Mouse (Mus musculus) kidney, postnatal 0 days (tissue): ENCODE measurements at regions not wholly inside any gene's neighbourhood (a gene's known extent, or its start where the extent isn't known, plus 50 kb on each side); places are given as distances from the start of the nearest gene placed in this dataset.
A peak's percentile ranks its signal among the peaks of the same experiment; 100 is the strongest.

Experiments used
- ATAC-seq: fragments of 200-750 bp; cut with Nextera tagmentation; replicated peaks from 2 replicates; pipeline ENCODE4 v1.8.0; 2017; ENCODE audit warnings: low read depth, moderate number of reproducible peaks, moderate TSS enrichment, moderate library complexity; ENCODE audit not compliant: low FRiP score
- DNase-seq: peaks from one replicate; pipeline ENCODE4 v3.0.0-alpha.2; 2016; ENCODE audit warnings: low spot score
- H3K27ac ChIP-seq: fragments of 300-500 bp; sonication (generic); 2 replicates; pipeline ENCODE4 v1.5.1; 2014; ENCODE audit warnings: mild to moderate bottlenecking
- H3K27me3 ChIP-seq: fragments of 300-500 bp; sonication (generic); 2 replicates; pipeline ENCODE4 v1.6.1; 2014; ENCODE audit warnings: low read length, mixed read lengths; ENCODE audit not compliant: insufficient read depth
- H3K36me3 ChIP-seq: fragments of 300-500 bp; sonication (generic); 2 replicates; pipeline ENCODE4 v1.6.1; 2014; ENCODE audit warnings: low read length, mixed read lengths; ENCODE audit not compliant: insufficient read depth
- H3K4me1 ChIP-seq: fragments of 300-500 bp; sonication (generic); replicated peaks from 2 replicates; pipeline ENCODE4 v1.6.1; 2014; ENCODE audit warnings: antibody characterized with exemption, low read length, mixed read lengths; ENCODE audit not compliant: insufficient read depth
- H3K4me2 ChIP-seq: fragments of 300-500 bp; sonication (generic); 2 replicates; pipeline ENCODE4 v1.6.1; 2014; ENCODE audit warnings: mild to moderate bottlenecking, low read length, moderate library complexity, mixed read lengths
- H3K4me3 ChIP-seq: fragments of 300-500 bp; sonication (generic); replicated peaks from 2 replicates; pipeline ENCODE4 v1.5.1; 2014; ENCODE audit warnings: low read depth, low read length
- H3K9ac ChIP-seq: fragments of 300-500 bp; sonication (generic); 2 replicates; pipeline ENCODE4 v1.6.1; 2014; ENCODE audit warnings: low read depth, low read length
- H3K9me3 ChIP-seq: fragments of 300-500 bp; sonication (generic); replicated peaks from 2 replicates; pipeline ENCODE4 v1.6.1; 2016; ENCODE audit warnings: low read length, inconsistent platforms, mixed read lengths
- CTCF ChIP-seq: IDR thresholded peaks from 2 replicates; pipeline ENCODE4 v1.5.1; 2016; ENCODE audit warnings: antibody characterized with exemption, low read depth, mild to moderate bottlenecking, moderate library complexity
- WGBS: fragments of 180-500 bp; shearing (Covaris S2); extraction: QIAGEN DNeasy Blood & Tissue Kit; methylation state at CpG from one replicate; pipeline ENCODE4 v1.1.7; 2014; 5-methylcytosine and 5-hydroxymethylcytosine counted together

DNA sequence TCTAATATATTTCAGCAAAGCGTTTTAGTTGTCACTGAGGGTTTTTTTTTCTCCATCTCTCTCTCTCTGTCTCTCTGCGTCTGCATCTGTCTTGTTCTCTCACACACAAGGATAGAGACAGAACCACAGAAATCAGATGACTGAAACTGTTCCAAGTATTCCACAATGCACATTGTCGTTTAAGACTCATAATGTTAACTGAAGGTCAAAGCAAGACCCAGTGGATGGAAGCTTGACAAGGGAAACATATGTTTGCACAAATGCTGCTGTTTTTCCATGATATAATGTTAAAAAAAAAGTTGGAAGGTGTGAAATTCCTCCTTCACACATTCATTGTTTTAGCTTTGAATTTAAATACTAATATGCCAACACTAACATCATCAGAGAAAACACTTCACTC lies 857.3 kb downstream of the Fam181b start:
- 56% methylated on average over 3 of the region's 3 CpGs for whole genome bisulfite sequencing
- Histone ChIP-seq H3K36me3 (no peaks in the 10 kb centered on the region), H3K4me3 (no peak overlapping the region), H3K9me3 (no peaks in the 10 kb centered on the region), H3K4me2 (no peak overlapping the region), H3K4me1 (no peaks in the 10 kb centered on the region), H3K27me3 (no peaks in the 10 kb centered on the region), H3K27ac (no peak overlapping the region), H3K9ac (no peak overlapping the region)
- TF ChIP-seq CTCF, result no peak
- DNase-seq, result no peak
- no peak for ATAC-seq

DNA sequence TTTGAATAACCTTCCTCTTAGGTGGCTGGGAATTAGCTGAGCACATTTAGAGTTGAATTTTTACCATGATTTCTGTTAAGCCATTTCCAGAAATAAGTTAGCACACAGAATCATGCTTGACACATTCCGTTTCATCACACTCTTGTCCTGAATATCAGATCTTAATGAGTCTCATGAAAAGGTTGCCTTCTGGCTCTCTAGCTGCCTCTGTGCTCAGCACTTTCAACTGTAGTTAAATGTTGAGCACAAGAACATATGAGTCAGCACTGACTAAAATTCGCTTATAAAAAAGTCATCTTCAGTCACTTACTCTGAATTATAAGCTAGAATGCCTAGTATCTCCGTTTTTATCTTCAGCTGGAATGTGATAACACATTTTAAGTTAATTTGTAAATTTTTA lies 902.4 kb downstream of the Fam181b start:
- 73% methylated on average over 3 of the region's 3 CpGs for WGBS
- Histone ChIP-seq H3K9ac (no peak overlapping the region), H3K9me3 (no peaks in the 10 kb centered on the region), H3K4me2 (no peak overlapping the region), H3K27me3 (no peaks in the 10 kb centered on the region), H3K4me3 (no peak overlapping the region), H3K4me1 (no peaks in the 10 kb centered on the region), H3K36me3 (no peaks in the 10 kb centered on the region), H3K27ac (no peak overlapping the region)
- ATAC-seq, result no peak
- DNase-seq, result no peak
- TF ChIP-seq CTCF, result no peak

DNA sequence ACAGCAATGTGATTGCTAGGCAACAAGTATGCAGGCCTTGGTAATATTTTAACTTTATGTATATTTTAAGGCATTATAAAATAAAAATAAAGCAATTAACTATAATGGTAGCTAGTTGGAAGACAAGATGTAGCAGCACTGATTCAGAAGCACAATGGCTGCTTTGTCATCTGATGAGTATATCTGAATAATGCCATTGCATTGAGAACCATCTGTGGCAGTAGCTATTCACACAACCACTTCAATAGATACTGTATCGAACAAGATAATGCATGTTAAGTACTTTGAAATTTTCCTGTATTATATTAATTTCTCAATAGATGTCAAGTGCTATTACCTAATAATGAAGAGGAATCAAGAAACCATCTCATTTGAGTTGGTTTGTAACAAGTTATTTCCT lies 923.1 kb downstream of the Fam181b start:
- Histone ChIP-seq H3K27me3 (no peaks in the 10 kb centered on the region), H3K4me3 (no peak overlapping the region), H3K4me1 (no peaks in the 10 kb centered on the region), H3K9me3 (no peaks in the 10 kb centered on the region), H3K4me2 (no peak overlapping the region), H3K27ac (no peak overlapping the region), H3K9ac (no peak overlapping the region), H3K36me3 (no peaks in the 10 kb centered on the region)
- WGBS, result 77% methylated on average over 1 of the region's 1 CpGs
- no peak for TF ChIP-seq CTCF
- ATAC-seq (no peak), DNase-seq (no peak)

DNA sequence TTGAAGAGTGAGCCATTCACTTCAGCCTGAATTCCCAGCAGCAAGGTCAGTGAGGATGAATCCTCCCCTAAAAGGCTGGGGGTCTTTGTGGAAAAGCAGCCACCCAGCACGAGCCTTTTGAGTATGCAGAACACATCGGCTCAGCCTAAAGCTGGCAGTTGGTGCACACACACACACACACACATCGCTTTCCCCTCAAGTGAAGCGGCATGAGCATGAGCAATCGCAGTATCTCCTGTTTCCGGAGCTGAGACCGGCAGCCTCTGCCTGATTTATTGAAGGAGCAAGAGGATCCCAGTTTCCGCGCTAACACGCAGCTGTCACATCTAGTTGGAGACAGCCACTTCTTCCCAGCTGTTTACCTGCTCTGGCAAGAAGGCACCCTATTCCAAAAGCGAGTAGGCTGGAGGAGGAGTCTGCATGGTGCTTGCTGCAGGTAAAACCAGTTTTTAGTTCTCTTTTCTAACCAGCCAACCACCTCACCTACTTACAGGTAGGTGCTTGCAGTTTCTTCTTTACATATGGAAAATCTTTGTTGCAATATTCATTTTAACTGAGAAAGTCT lies 962.9 kb downstream of the Fam181b start:
- no peak overlapping the region for H3K27ac ChIP-seq
- H3K4me1 ChIP-seq, result no peaks in the 10 kb centered on the region
- H3K4me2 ChIP-seq, result 0 out of 2 replicates have a peak overlapping the region, but pooled peaks have one; percentile 7
- DNase-seq (peak; percentile 9), ATAC-seq (no peak)
- no peaks in the 10 kb centered on the region for H3K36me3 ChIP-seq
- no peak overlapping the region for H3K4me3 ChIP-seq
- no peak for TF ChIP-seq CTCF
- WGBS, result 7% methylated on average over 11 of the region's 11 CpGs
- H3K9me3 ChIP-seq, result no peaks in the 10 kb centered on the region
- no peaks in the 10 kb centered on the region for H3K27me3 ChIP-seq
- H3K9ac ChIP-seq, result no peak overlapping the region

DNA sequence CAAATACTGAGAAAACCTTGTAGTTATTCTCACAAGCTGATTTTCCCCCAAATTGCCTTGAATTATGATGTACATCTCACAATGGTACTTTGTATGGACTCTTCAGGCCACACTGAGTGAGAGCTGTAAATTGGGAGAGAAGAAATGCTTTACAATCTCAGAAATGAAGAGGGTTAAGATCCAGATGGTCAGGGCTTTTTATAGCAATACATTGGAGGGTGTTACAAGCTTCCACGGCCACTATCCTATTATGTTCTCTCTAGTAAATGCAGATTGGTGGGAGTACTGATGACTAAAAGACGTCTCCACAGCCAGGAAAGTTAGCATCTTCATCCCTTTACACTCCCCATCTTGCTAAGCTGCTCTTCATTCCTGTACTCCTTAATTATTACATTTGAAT lies 965.8 kb downstream of the Fam181b start:
- no peak overlapping the region for H3K27ac ChIP-seq
- H3K9ac ChIP-seq, result no peak overlapping the region
- H3K27me3 ChIP-seq, result no peaks in the 10 kb centered on the region
- no peak for DNase-seq
- WGBS, result 65% methylated on average over 2 of the region's 2 CpGs
- H3K4me3 ChIP-seq, result no peak overlapping the region
- no peak for ATAC-seq
- no peaks in the 10 kb centered on the region for H3K4me1 ChIP-seq
- H3K4me2 ChIP-seq, result no peak overlapping the region
- no peak for TF ChIP-seq CTCF
- H3K9me3 ChIP-seq, result no peaks in the 10 kb centered on the region
- no peaks in the 10 kb centered on the region for H3K36me3 ChIP-seq

DNA sequence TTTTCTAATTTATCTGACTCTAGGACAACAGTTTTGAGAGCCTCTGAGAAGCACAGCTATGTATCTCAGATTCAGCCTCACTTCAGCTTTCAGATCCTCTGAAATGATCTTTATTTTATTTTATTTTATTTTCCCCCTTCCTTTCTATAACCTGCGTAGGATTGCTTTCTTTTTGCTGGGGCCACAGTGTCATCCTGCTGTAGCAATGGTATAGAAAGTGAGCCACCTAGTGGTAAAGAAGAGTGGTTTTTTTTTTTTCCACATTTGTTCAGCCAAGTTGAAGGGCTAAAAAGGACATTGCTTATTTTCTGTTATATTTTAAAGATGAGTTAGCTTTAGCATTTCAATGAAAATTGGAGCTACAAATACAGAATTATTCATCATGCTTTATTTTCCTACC lies 966.4 kb downstream of the Fam181b start:
- Histone ChIP-seq H3K4me3 (no peak overlapping the region), H3K4me2 (no peak overlapping the region), H3K27ac (no peak overlapping the region), H3K27me3 (no peaks in the 10 kb centered on the region), H3K9ac (no peak overlapping the region), H3K36me3 (no peaks in the 10 kb centered on the region), H3K4me1 (no peaks in the 10 kb centered on the region), H3K9me3 (no peaks in the 10 kb centered on the region)
- DNase-seq, result peak; percentile 67
- TF ChIP-seq CTCF, result peak; percentile 74
- ATAC-seq, result no peak
- 21% methylated on average over 1 of the region's 1 CpGs for WGBS
